Mouse (Mus musculus) small intestine, adult 2 months (tissue): ENCODE results near the gene Rere. TPM values are rescaled to one million over a fixed set of nuclear protein-coding genes. Genes with fewer than 3 reads are reported as not detected.

Experiments
- H3K27ac ChIP-seq: fragments of 200-500 bp; 2 replicates; pipeline ENCODE4 v1.5.1; 2012; ENCODE audit warnings: low read depth, low read length, control low read depth, inconsistent platforms; ENCODE audit not compliant: insufficient read depth
- H3K27me3 ChIP-seq: fragments of 200-500 bp; 2 replicates; pipeline ENCODE4 v1.6.1; 2012; ENCODE audit warnings: mild to moderate bottlenecking, moderate library complexity, low read length, inconsistent platforms; ENCODE audit not compliant: control insufficient read depth, insufficient read depth
- H3K36me3 ChIP-seq: fragments of 200-500 bp; 2 replicates; pipeline ENCODE4 v1.6.1; 2012; ENCODE audit warnings: mild to moderate bottlenecking, low read length, control low read depth, inconsistent platforms; ENCODE audit not compliant: control insufficient read depth, insufficient read depth
- H3K4me1 ChIP-seq: fragments of 200-500 bp; 2 replicates; pipeline ENCODE4 v1.6.1; 2012; ENCODE audit warnings: low read length, inconsistent platforms, mixed read lengths; ENCODE audit not compliant: control insufficient read depth, insufficient read depth, insufficient read length
- H3K4me3 ChIP-seq: fragments of 200-500 bp; 2 replicates; pipeline ENCODE4 v1.5.1; 2012; ENCODE audit warnings: low read depth, mild to moderate bottlenecking, control low read depth, inconsistent platforms, low read length, moderate library complexity
- CTCF ChIP-seq: fragments of 200-500 bp; IDR thresholded peaks from 2 replicates; pipeline ENCODE4 v1.5.1; 2012; ENCODE audit warnings: low read depth, mild to moderate bottlenecking, control low read depth, inconsistent platforms, low read length, moderate library complexity, mixed read lengths; ENCODE audit not compliant: insufficient replicate concordance, insufficient read length; ENCODE audit errors: extremely low read depth
- POLR2A ChIP-seq: fragments of 200-500 bp; IDR thresholded peaks from 2 replicates; pipeline ENCODE4 v1.6.1; 2012; ENCODE audit warnings: low read depth, mild to moderate bottlenecking, control low read depth, inconsistent platforms, low read length, moderate library complexity
- WGBS: fragments of 180-500 bp; shearing (Covaris S2); methylation state at CpG from one replicate; pipeline ENCODE4 v1.1.7; 2018; 5-methylcytosine and 5-hydroxymethylcytosine counted together
- polyA plus RNA-seq: library from polyadenylated mRNA; depleted of rRNA; stranded (reverse); fragments of >200 nt; gene quantifications from 2 replicates; pipeline ENCODE4 v1.2.3, GENCODE M21; 2012

The Rere gene
- polyA plus RNA-seq, 1 experiment: 72.8 TPM

- Histone ChIP-seq H3K4me3 (no peak overlapping the region), H3K36me3 (no peaks in the 10 kb centered on the region), H3K27ac (peak overlapping the region; percentile 90), H3K4me1 (peaks cover 28% of the 10 kb centered on the region), H3K27me3 (no peaks in the 10 kb centered on the region)
- 26% methylated on average over 13 of the region's 13 CpGs for WGBS
- TF ChIP-seq CTCF (no peak), POLR2A (no peak)
Observed at GRCm38 (mm10) chr4:150396826-150397620, 115.6 kb downstream of the Rere start.

DNA sequence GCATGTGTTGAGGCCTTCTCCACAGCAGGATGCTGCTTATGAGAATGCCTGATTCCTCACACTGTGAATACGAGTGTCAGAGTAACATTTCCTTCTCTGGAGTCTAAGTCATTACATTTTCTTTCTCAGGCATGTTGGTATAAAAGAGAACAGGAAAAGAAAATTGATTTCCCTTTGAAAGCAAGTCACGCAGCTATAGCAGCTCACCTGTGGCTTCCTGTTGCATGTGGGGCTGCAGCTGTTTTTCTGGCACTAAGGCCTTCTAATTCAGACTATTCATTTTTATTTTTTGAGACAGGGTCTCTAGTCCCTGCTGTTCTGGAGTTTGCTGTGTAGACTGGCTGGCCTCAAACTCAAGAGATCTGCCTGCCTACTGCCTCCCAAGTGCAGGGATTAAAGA is 117.6 kb downstream of the Rere start:
- Histone ChIP-seq H3K36me3 (no peaks in the 10 kb centered on the region), H3K27ac (no peak overlapping the region), H3K4me1 (peaks cover 38% of the 10 kb centered on the region), H3K4me3 (no peak overlapping the region), H3K27me3 (no peaks in the 10 kb centered on the region)
- WGBS: 62% methylated on average over 2 of the region's 2 CpGs
- TF ChIP-seq POLR2A: no peak
- TF ChIP-seq CTCF: no peak

DNA sequence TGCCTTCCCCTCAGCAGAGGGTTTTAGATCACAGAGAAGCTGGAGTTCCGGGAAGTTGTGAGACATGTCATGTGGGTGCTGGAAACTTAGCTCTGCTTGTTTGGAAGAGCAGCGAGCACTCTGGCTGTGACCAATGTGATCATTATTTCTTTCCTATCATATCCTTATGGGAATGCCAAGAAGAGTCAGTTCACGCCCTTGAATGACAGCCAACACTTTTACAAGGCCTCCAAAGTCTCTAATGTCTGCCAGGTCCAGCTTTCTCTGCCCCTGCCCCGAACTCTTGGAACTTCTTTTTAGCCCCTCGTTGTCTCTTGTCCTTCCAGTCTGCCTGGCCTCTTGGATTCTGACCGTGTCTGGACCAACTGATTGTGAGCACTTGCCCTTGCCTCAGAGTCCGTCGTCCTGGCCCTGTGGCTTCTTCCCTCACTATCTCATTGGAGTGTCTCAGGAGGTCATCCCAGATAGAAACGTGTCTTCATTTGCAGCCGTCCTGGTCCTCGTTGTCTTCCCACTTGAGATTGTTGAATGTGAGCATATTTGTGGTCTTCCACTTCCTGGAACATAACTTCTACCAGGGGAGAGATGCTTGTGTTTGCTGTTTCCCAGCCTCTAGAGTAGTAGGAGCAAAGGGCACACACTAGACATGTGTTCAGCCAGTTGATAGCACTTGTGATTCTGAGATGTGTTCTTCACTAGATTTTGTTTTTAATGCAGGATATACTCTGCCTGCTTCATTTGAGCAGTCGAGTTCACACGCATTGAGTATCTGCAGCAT is 120.6 kb downstream of the Rere start:
- WGBS: 8% methylated on average over 13 of the region's 13 CpGs
- Histone ChIP-seq H3K4me3 (0 out of 2 replicates have a peak overlapping the region, but pooled peaks have one; percentile 0), H3K4me1 (peaks cover 32% of the 10 kb centered on the region), H3K27ac (peak overlapping the region; percentile 93), H3K27me3 (no peaks in the 10 kb centered on the region), H3K36me3 (0 out of 2 replicates have a peak, but pooled peaks cover 3% of the 10 kb centered on the region)
- TF ChIP-seq CTCF (no peak), POLR2A (no peak)

GRCm38 (mm10) chr4:150402608-150402985 is 121.2 kb downstream of the Rere start:
- TF ChIP-seq CTCF (no peak), POLR2A (no peak)
- H3K27me3 ChIP-seq: no peaks in the 10 kb centered on the region
- 0 out of 2 replicates have a peak, but pooled peaks cover 3% of the 10 kb centered on the region for H3K36me3 ChIP-seq
- H3K27ac ChIP-seq: peak overlapping the region; percentile 93
- WGBS: 25% methylated on average over 4 of the region's 4 CpGs
- peaks cover 29% of the 10 kb centered on the region for H3K4me1 ChIP-seq
- no peak overlapping the region for H3K4me3 ChIP-seq

- Histone ChIP-seq H3K4me1 (peaks cover 22% of the 10 kb centered on the region), H3K4me3 (no peak overlapping the region), H3K27me3 (no peaks in the 10 kb centered on the region), H3K36me3 (0 out of 2 replicates have a peak, but pooled peaks cover 4% of the 10 kb centered on the region), H3K27ac (no peak overlapping the region)
- TF ChIP-seq POLR2A (no peak), CTCF (no peak)
- 76% methylated on average over 11 of the region's 11 CpGs for WGBS
Observed at GRCm38 (mm10) chr4:150403941-150404340, 122.5 kb downstream of the Rere start.

DNA sequence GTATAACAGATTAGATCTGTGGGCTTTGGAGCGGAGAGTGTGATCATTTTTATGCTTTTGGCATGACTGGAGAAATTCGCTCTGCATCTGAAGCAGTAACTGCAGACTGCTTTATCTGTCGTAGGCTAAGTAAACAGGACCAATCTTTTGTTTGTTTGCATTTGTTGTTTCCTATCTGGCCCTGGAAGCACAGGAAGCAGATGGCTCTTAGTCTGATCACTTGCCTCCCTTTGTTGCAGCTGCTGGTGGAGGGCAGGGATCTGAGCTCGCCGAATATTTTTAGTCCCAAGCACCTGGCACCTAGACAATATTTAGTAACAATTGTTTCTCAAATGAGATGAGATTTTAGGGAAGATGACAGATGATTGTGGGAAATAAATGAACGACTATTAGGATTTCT is 123.1 kb downstream of the Rere start:
- WGBS: 26% methylated on average over 6 of the region's 6 CpGs
- no peak overlapping the region for H3K27ac ChIP-seq
- H3K27me3 ChIP-seq: no peaks in the 10 kb centered on the region
- H3K36me3 ChIP-seq: 0 out of 2 replicates have a peak, but pooled peaks cover 4% of the 10 kb centered on the region
- TF ChIP-seq POLR2A (no peak), CTCF (no peak)
- H3K4me3 ChIP-seq: no peak overlapping the region
- H3K4me1 ChIP-seq: peaks cover 22% of the 10 kb centered on the region

GRCm38 (mm10) chr4:150405786-150406185 is 124.3 kb downstream of the Rere start:
- WGBS: 64% methylated on average over 5 of the region's 5 CpGs
- Histone ChIP-seq H3K36me3 (0 out of 2 replicates have a peak, but pooled peaks cover 4% of the 10 kb centered on the region), H3K4me3 (no peak overlapping the region), H3K4me1 (peaks cover 20% of the 10 kb centered on the region), H3K27me3 (no peaks in the 10 kb centered on the region), H3K27ac (no peak overlapping the region)
- TF ChIP-seq CTCF (no peak), POLR2A (no peak)
